Mouse (Mus musculus): ENCODE data around the gene Trim25. TPM values are rescaled to one million over a fixed set of nuclear protein-coding genes. Genes with fewer than 3 reads are reported as not detected.

Gene Trim25
- total and polyA plus RNA-seq, 3 experiments, result 22.2 to 43.0 TPM; not detected in 1

DNA sequence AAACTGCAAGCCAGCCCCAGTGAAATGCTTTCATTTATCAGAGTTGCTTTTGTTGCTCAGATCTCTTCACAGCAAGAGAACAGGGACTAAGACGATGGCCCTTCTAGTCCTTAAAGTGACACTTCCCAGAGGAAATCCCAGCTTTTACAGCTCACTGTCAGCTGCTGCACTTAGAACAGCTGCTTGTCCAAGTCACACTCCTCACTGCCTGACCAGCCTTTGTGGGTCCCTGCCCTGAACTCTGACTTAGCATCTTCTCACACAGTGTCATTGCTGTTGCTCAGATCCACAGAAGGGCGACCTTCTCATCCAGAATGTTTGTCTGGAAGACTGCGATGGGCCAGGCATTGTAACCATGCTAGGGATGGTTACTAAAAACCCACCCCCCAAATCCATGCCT lies 26.4 kb downstream of the Trim25 start:
- TF ChIP-seq POLR2AphosphoS5 (IDR thresholded peaks at IDR 0.05; ENCODE audit: borderline replicate concordance, low read depth, low read length) (no peak), MAZ (IDR thresholded peaks at IDR 0.05; ENCODE audit: low read depth, low read length) (no peak), NELFE (IDR thresholded peaks at IDR 0.05; ENCODE audit: low read depth, low read length) (no peak), JUND (IDR thresholded peaks at IDR 0.05; ENCODE audit: low read depth, low read length) (no peak), UBTF (IDR thresholded peaks at IDR 0.05; ENCODE audit: borderline replicate concordance, insufficient read depth, low read depth, low read length) (no peak), MYC (IDR thresholded peaks at IDR 0.05; ENCODE audit: low read depth, low read length) (no peak), KAT2A (conservative IDR thresholded peaks at IDR 0.05; ENCODE audit: low read depth, low read length) (no peak), MYB (IDR thresholded peaks at IDR 0.05; ENCODE audit: low read depth, low read length) (no peak), MEF2A (IDR thresholded peaks at IDR 0.05; ENCODE audit: extremely low read depth, insufficient replicate concordance, low read depth, low read length, poor library complexity, severe bottlenecking) (no peak), GATA1 (IDR thresholded peaks at IDR 0.05; ENCODE audit: low read depth, low read length) (no peak), GABPA (IDR thresholded peaks at IDR 0.05; ENCODE audit: low read depth, low read length) (no peak), TBP (IDR thresholded peaks at IDR 0.05; ENCODE audit: low read depth, low read length) (no peak), ZKSCAN1 (IDR thresholded peaks at IDR 0.05; ENCODE audit: low read depth, low read length) (no peak), ELF1 (IDR thresholded peaks at IDR 0.05; ENCODE audit: low read depth, low read length) (no peak), RAD21 (IDR thresholded peaks at IDR 0.05; ENCODE audit: low read depth, low read length) (no peak), TCF12 (IDR thresholded peaks at IDR 0.05; ENCODE audit: low read depth, low read length) (no peak), SMC3 (IDR thresholded peaks at IDR 0.05; ENCODE audit: low read depth, low read length) (no peak)
- Histone ChIP-seq H3K27ac (ENCODE audit: control insufficient read depth, low read depth, low read length) (no peak overlapping the region), H3K4me1 (ENCODE audit: control insufficient read depth in 1 of 2, insufficient read depth in 2 of 2, low read length in 2 of 2) (peaks cover 14 to 44% of the 10 kb centered on the region in 2 experiments)

DNA sequence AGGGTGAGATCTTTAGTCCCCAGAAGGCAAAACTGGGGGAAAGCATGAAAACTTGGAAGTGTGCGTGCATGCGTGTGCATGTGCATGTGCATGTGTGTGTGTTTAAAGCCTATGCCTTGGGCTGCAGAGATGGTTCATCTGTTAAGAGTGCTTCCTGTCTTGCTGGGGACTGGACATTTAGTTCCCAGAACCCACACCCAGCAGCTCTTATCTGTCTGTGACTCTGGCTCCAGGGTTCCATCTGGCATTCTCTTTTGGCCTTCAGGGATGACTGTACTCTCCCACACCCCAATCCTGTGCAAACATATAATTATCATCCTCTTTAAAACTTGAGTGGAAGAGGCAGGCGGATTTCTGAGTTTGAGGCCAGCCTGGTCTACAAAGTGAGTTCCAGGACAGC lies 26.9 kb downstream of the Trim25 start:
- Histone ChIP-seq H3K9me3 (replicated peaks; ENCODE audit: insufficient read depth, low read length) (no peaks in the 10 kb centered on the region), H3K27ac (ENCODE audit: control insufficient read depth, low read depth, low read length) (no peak overlapping the region), H3K36me3 (ENCODE audit: control insufficient read depth in 1 of 2, insufficient read depth in 2 of 2, low read length in 2 of 2) (peaks cover 0 to 33% of the 10 kb centered on the region in 2 experiments; a peak in 2 of 4 replicates), H3K4me1 (ENCODE audit: control insufficient read depth in 1 of 2, insufficient read depth in 2 of 2, low read length in 2 of 2) (peaks cover 14 to 42% of the 10 kb centered on the region in 2 experiments), H3K27me3 (ENCODE audit: control insufficient read depth in 1 of 2, insufficient read depth in 2 of 2, low read length in 2 of 2) (no peaks in the 10 kb centered on the region), H3K79me2 (ENCODE audit: control insufficient read depth, insufficient read depth, low read length, poor library complexity) (no peaks in the 10 kb centered on the region), H3K9ac (ENCODE audit: control insufficient read depth, low read depth, low read length, poor library complexity, severe bottlenecking) (no peak overlapping the region), H3K4me3 (ENCODE audit: control insufficient read depth in 1 of 2, insufficient read depth in 1 of 2, low read depth in 2 of 2, low read length in 2 of 2) (no peak overlapping the region)
- TF ChIP-seq TAL1 (IDR thresholded peaks at IDR 0.05; ENCODE audit: low read length) (0 out of 2 replicates have a peak, but pooled peaks have one; percentile 8), ZC3H11A (IDR thresholded peaks at IDR 0.05; ENCODE audit: low read depth, low read length) (no peak)
- no peak for DNase-seq (ENCODE audit: low read depth, low spot score)

More for the DNA sequence above, 26.4 kb downstream of the Trim25 start:
- H3K4me3 ChIP-seq (ENCODE audit: control insufficient read depth in 1 of 2, insufficient read depth in 1 of 2, low read depth in 2 of 2, low read length in 2 of 2), result no peak overlapping the region
- H3K9me3 ChIP-seq (replicated peaks; ENCODE audit: insufficient read depth, low read length), result no peaks in the 10 kb centered on the region
- DNase-seq (ENCODE audit: low read depth, low spot score), result no peak
- H3K9ac ChIP-seq (ENCODE audit: control insufficient read depth, low read depth, low read length, poor library complexity, severe bottlenecking), result no peak overlapping the region
- no peaks in the 10 kb centered on the region for H3K27me3 ChIP-seq (ENCODE audit: control insufficient read depth in 1 of 2, insufficient read depth in 2 of 2, low read length in 2 of 2)
- H3K36me3 ChIP-seq (ENCODE audit: control insufficient read depth in 1 of 2, insufficient read depth in 2 of 2, low read length in 2 of 2), result peaks cover 0 to 33% of the 10 kb centered on the region in 2 experiments; a peak in 2 of 4 replicates
- H3K79me2 ChIP-seq (ENCODE audit: control insufficient read depth, insufficient read depth, low read length, poor library complexity), result no peaks in the 10 kb centered on the region
